Mouse (Mus musculus) lung, embryonic 16.5 days (tissue): ENCODE results near the gene Klhl33. TPM values are rescaled to one million over a fixed set of nuclear protein-coding genes. Genes with fewer than 3 reads are reported as not detected.
A peak's percentile ranks its signal among the peaks of the same experiment; 100 is the strongest.
"Not testable (repeated sequence)": the region's sequence is repeated elsewhere in the genome, so short reads cannot be mapped to it uniquely, and the experiment has no call there.

Source experiments
- ATAC-seq: fragments of 200-750 bp; cut with Nextera tagmentation; 2 replicates; pipeline ENCODE4 v1.8.0; 2017; ENCODE audit warnings: low read depth, mild to moderate bottlenecking, moderate library complexity
- H3K27ac ChIP-seq: fragments of 300-500 bp; sonication (generic); 2 replicates; pipeline ENCODE4 v1.5.1; 2014; ENCODE audit warnings: mild to moderate bottlenecking, control low read depth, low read length
- H3K27me3 ChIP-seq: fragments of 300-500 bp; sonication (generic); 2 replicates; pipeline ENCODE4 v1.6.1; 2014; ENCODE audit warnings: low read depth, low read length, mixed read lengths; ENCODE audit not compliant: control insufficient read depth, insufficient read depth
- H3K36me3 ChIP-seq: fragments of 300-500 bp; sonication (generic); 2 replicates; pipeline ENCODE4 v1.6.1; 2014; ENCODE audit warnings: low read length; ENCODE audit not compliant: control insufficient read depth, insufficient read depth
- H3K4me1 ChIP-seq: fragments of 300-500 bp; sonication (generic); replicated peaks from 2 replicates; pipeline ENCODE4 v1.6.1; 2014; ENCODE audit warnings: low read length, mixed read lengths; ENCODE audit not compliant: control insufficient read depth, insufficient read depth
- H3K4me2 ChIP-seq: fragments of 300-500 bp; sonication (generic); 2 replicates; pipeline ENCODE4 v1.6.1; 2014; ENCODE audit warnings: low read depth, low read length, control low read depth
- H3K4me3 ChIP-seq: fragments of 300-500 bp; sonication (generic); 2 replicates; pipeline ENCODE4 v1.5.1; 2014; ENCODE audit warnings: mild to moderate bottlenecking, low read length, control low read depth
- H3K9ac ChIP-seq: fragments of 300-500 bp; sonication (generic); 2 replicates; pipeline ENCODE4 v1.6.1; 2014; ENCODE audit warnings: low read length, control low read depth
- H3K9me3 ChIP-seq: fragments of 300-500 bp; sonication (generic); 2 replicates; pipeline ENCODE4 v1.6.1; 2016; ENCODE audit warnings: low read length; ENCODE audit not compliant: control insufficient read depth
- WGBS: fragments of 180-500 bp; shearing (Covaris S2); extraction: QIAGEN DNeasy Blood & Tissue Kit; methylation state at CpG from one replicate; pipeline ENCODE4 v1.1.7; 2014; 5-methylcytosine and 5-hydroxymethylcytosine counted together
- polyA plus RNA-seq: library from polyadenylated mRNA; unstranded; fragments of >200 nt; fragmentation: Nextera tagmentation; extraction: Ambion mirVana; gene quantifications from 2 replicates; pipeline ENCODE4 v1.2.1, GENCODE M21; 2015

Klhl33 gene
- polyA plus RNA-seq: 0.59 TPM in 2 replicates

DNA sequence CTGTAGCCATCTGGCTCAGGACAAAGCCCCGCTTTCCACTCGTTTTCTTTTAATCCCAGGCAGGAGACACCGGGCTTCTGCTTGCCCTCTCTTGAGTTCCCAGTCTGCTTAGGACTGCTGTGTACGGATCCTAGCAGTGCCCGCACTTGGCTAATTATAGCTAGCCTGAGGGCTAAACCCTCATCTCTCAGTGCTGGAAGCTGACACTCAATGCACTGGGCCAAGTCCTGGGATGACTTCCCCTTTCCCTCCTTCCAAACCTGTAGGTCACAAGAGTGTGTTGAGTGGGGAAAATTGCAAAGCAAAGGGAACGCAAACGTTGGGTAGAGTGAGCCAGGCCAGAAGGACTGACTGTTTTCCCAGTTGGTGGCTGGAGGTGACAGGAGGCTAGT is at the start of gene Klhl33:
TSS of gene Klhl33 (minus strand) at position 134 of the 392 bp plus-strand sequence.
- H3K4me3 ChIP-seq: peak within 1 kb of the TSS; percentile 51
- 49% methylated on average over 7 of the region's 7 CpGs for WGBS
- H3K9me3 ChIP-seq: no peaks in the 10 kb centered on the region
- peaks cover 3% of the 10 kb centered on the region; the same call in 1 of the 2 replicates for H3K27me3 ChIP-seq
- H3K27ac ChIP-seq: peak within 1 kb of the TSS; percentile 65
- no peaks in the 10 kb centered on the region for H3K36me3 ChIP-seq
- no peak for ATAC-seq
- H3K9ac ChIP-seq: peak within 1 kb of the TSS; percentile 70
- H3K4me1 ChIP-seq: peaks cover 10% of the 10 kb centered on the region
- H3K4me2 ChIP-seq: peak within 1 kb of the TSS; percentile 90

DNA sequence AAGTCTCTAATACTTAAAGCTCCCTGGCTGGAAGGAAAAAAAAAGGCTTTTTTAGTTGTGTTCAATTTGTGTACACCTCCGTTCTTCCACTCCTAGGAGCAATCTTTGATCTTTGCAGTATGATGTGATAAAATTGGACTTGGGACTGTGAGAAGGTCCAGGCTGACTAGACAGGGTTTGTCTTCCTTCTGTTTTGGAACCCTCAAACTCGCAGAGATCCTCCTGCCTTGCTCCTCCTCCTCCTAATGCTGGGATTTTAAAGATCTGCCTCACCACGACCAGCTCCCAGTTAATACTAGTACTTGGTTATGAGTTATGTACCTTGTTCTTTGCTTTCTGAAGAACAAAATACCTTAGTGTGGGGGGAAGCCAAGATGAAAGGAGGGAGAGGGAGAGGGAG is 48.2 kb upstream of the Klhl33 start:
- peak overlapping the region; percentile 72 for H3K9ac ChIP-seq
- H3K27ac ChIP-seq: peak overlapping the region; percentile 95
- ATAC-seq: not testable (repeated sequence)

DNA sequence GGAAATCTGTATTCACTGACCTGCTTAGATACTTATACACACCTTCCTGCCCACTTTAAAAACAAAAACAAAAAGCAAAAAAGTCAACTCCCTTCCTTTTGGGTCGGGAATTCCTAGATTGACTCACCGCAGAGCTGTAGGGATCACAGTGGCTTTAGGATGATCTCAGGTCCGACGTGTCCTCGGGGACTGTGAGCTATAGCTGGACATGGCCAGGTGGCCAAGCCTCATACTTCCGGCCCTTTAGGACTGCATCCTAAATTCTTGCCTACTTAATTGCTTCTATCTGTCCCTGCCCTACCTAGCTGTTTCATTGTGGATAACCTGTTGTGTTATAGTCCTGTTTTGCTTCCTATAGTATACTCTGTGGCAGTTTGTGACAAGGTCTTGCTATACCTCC is 47.8 kb upstream of the Klhl33 start:
- H3K9me3 ChIP-seq, H3K36me3 ChIP-seq, H3K4me1 ChIP-seq, ATAC-seq, H3K27me3 ChIP-seq: not testable (repeated sequence)
- H3K4me2 ChIP-seq: peak overlapping the region; percentile 75
- 8% methylated on average over 6 of the region's 6 CpGs for WGBS
- peak overlapping the region; percentile 95 for H3K27ac ChIP-seq
- peak overlapping the region; percentile 64 for H3K4me3 ChIP-seq
- peak overlapping the region; percentile 72 for H3K9ac ChIP-seq

More for the DNA sequence above, 48.2 kb upstream of the Klhl33 start:
- H3K27me3 ChIP-seq, H3K9me3 ChIP-seq, H3K4me1 ChIP-seq, H3K36me3 ChIP-seq: not testable (repeated sequence)
- WGBS: 20% methylated on average over 3 of the region's 3 CpGs
- Histone ChIP-seq H3K4me3 (peak overlapping the region; percentile 64), H3K4me2 (peak overlapping the region; percentile 75)

DNA sequence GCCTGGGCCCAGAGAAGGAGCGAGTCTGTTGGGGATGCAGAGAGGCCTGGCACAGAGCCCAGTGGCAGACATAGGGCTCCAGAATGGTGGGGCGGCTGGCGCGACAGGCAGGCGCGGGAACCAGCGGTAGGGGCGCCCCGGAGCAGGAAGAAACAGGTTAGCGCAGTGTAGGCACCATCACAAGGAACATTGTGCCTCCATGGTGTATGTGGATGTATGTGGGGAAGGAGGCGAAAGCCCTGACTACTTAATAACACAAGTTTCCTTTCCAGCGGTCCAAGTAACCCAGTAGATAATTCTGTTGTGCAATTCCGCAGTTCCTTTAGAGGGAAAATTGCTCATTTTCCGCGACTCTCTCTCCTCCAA is 47.3 kb upstream of the Klhl33 start:
- WGBS: under 1% methylated on average over 15 of the region's 15 CpGs
- Histone ChIP-seq H3K27ac (peak overlapping the region; percentile 95), H3K9ac (peak overlapping the region; percentile 72), H3K4me2 (peak overlapping the region; percentile 75), H3K4me3 (peak overlapping the region; percentile 64)
- not testable (repeated sequence) for H3K27me3 ChIP-seq, H3K9me3 ChIP-seq, H3K36me3 ChIP-seq, H3K4me1 ChIP-seq
- ATAC-seq: peak; percentile 92

DNA sequence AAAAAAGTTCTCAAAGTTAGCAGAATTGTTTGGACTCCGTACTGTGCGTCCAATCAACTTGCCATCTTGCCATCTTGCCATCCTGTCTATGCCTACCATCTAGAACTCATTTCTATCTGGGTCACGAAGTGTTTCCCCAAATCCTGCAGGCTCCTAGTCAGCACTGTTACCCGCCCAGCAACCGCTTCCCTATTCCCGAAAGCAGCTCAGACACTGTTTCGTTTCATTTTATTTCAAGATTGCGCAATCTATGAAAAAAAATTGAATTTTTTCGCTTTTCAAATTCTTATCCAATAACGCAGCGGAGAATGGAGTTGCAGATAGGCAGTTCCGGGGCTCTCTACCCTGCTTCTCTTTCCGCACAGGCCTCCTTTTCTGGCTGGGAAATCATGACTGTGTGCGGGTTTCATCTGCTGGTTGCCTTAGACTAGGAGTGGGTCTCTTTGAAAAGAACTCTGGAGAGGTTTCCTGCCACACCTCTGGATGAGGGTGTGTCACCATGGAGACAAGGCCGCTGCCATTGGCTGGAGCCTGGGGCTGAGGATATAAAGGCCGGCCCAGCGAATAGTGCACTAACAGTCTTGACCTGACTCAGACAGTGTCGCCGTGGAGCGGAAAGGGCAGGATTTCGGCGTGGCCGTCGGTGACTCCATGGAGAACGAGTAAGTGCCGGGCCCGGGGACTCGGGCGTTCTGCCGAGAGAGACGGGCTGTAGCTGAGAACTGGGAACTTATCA is 46.8 kb upstream of the Klhl33 start, which contains the start of gene Gm49342:
TSS of gene Gm49342 (plus strand) at position 586 of the 736 bp plus-strand sequence.
- peak within 1 kb of the TSS; percentile 95 for H3K27ac ChIP-seq
- H3K27me3 ChIP-seq: no peaks in the 10 kb centered on the region
- peak within 1 kb of the TSS; percentile 75 for H3K4me2 ChIP-seq
- 0 out of 2 replicates have a peak, but pooled peaks cover 2% of the 10 kb centered on the region for H3K36me3 ChIP-seq
- H3K4me3 ChIP-seq: peak within 1 kb of the TSS; percentile 64
- peak within 1 kb of the TSS; percentile 72 for H3K9ac ChIP-seq
- WGBS: 9% methylated on average over 31 of the region's 31 CpGs
- H3K4me1 ChIP-seq: peaks cover 6% of the 10 kb centered on the region; the same call in 1 of the 2 replicates
- no peaks in the 10 kb centered on the region for H3K9me3 ChIP-seq
- ATAC-seq: peak; percentile 99

- Histone ChIP-seq H3K36me3 (no peaks in the 10 kb centered on the region), H3K27me3 (no peaks in the 10 kb centered on the region), H3K4me1 (no peaks in the 10 kb centered on the region), H3K4me2 (no peak overlapping the region), H3K27ac (no peak overlapping the region), H3K9me3 (no peaks in the 10 kb centered on the region), H3K9ac (no peak overlapping the region), H3K4me3 (no peak overlapping the region)
- WGBS: 32% methylated on average over 2 of the region's 2 CpGs
- no peak for ATAC-seq
Observed at GRCm38 (mm10) chr14:50938940-50939339, 41.6 kb upstream of the Klhl33 start.

DNA sequence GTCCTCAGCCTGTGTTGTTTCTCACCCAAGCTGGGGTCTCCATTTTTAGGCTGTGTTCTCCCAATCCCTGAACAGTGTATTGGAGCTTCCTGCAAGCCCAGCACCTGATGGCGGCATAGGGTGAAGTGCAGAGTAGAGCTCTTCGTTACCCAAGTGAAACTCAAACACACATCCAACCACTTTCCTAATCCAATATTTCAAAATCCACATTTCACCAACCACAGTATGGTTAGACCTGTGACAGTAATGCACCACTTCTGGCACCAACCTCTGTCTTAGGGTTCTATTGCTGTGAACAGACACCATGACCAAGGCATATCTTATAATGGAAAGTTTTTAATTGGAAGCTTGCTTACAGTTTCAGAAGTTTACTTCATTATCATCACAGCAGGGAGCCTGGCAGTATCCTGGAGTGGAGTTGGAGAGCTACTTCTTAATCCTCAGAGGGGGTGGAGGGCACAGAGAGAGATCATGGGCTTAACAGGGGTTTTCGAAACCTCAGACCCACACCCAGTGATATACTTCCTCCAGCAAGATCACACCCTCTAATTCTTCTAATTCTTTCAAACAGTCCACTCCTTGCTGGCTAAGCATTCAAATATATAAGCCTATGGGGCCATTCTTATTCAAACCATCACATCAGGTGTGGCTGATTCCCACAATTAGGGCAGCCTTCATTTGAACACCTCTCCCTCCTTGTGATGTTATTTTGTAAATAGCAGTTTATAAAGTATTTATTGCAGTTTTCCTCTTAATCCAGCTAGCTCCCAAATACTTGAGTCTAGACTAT is 41.0 kb upstream of the Klhl33 start:
- Histone ChIP-seq H3K4me3 (no peak overlapping the region), H3K27ac (no peak overlapping the region), H3K27me3 (no peaks in the 10 kb centered on the region), H3K9me3 (no peaks in the 10 kb centered on the region), H3K4me2 (no peak overlapping the region), H3K4me1 (no peaks in the 10 kb centered on the region), H3K36me3 (no peaks in the 10 kb centered on the region), H3K9ac (no peak overlapping the region)
- no peak for ATAC-seq
- 85% methylated on average over 3 of the region's 3 CpGs for WGBS

- no peaks in the 10 kb centered on the region for H3K27me3 ChIP-seq
- 55% methylated on average over 1 of the region's 1 CpGs for WGBS
- H3K4me3 ChIP-seq: no peak overlapping the region
Observed at GRCm38 (mm10) chr14:50936649-50937048, 39.3 kb upstream of the Klhl33 start.

GRCm38 (mm10) chr14:50931493-50932020 is 34.2 kb upstream of the Klhl33 start:
- Histone ChIP-seq H3K4me3 (peak overlapping the region; percentile 94), H3K36me3 (peaks cover 22% of the 10 kb centered on the region)
- 9% methylated on average over 12 of the region's 12 CpGs for WGBS

More at GRCm38 (mm10) chr14:50936649-50937048, 39.3 kb upstream of the Klhl33 start:
- H3K4me1 ChIP-seq: peaks cover 4% of the 10 kb centered on the region
- H3K4me2 ChIP-seq: no peak overlapping the region
- no peaks in the 10 kb centered on the region for H3K9me3 ChIP-seq
- no peak overlapping the region for H3K9ac ChIP-seq
- no peak overlapping the region for H3K27ac ChIP-seq
- no peaks in the 10 kb centered on the region for H3K36me3 ChIP-seq
- no peak for ATAC-seq

More at GRCm38 (mm10) chr14:50931493-50932020, 34.2 kb upstream of the Klhl33 start:
- Histone ChIP-seq H3K27me3 (no peaks in the 10 kb centered on the region), H3K27ac (peak overlapping the region; percentile 90), H3K4me1 (peaks cover 14% of the 10 kb centered on the region), H3K4me2 (peak overlapping the region; percentile 72), H3K9ac (peak overlapping the region; percentile 72), H3K9me3 (no peaks in the 10 kb centered on the region)
- no peak for ATAC-seq
